Mouse (Mus musculus) embryonic fibroblast, embryonic 13.5 days (primary cell): Measurements from ENCODE around the gene Havcr2.

Experiments used
- CTCF ChIP-seq: IDR thresholded peaks from 2 replicates; pipeline ENCODE4 v1.5.1; 2011; ENCODE audit warnings: mild to moderate bottlenecking, control low read depth, low read length, moderate library complexity, borderline replicate concordance; ENCODE audit not compliant: insufficient read depth
- POLR2A ChIP-seq: IDR thresholded peaks from 2 replicates; pipeline ENCODE4 v1.6.1; 2011; ENCODE audit warnings: low read depth, mild to moderate bottlenecking, control low read depth, low read length, moderate library complexity

GRCm38 (mm10) chr11:46410018-46410563 lies 44.6 kb upstream of the Havcr2 start:
- TF ChIP-seq POLR2A (no peak), CTCF (no peak)
